Mouse (Mus musculus): ENCODE measurements around the gene Tanc2. TPM values are rescaled to one million over a fixed set of nuclear protein-coding genes. Genes with fewer than 3 reads are reported as not detected.

Gene Tanc2
- polyA plus RNA-seq, 1 experiment from 2014 or later = 37.1 TPM

- Histone ChIP-seq H3K4me2 (ENCODE audit: low read length) (no peak overlapping the region), H3K4me1 (ENCODE audit: control insufficient read depth, insufficient read depth, low read depth, low read length) (no peaks in the 10 kb centered on the region), H3K4me3 (ENCODE audit: low read length) (no peak overlapping the region), H3K9ac (ENCODE audit: low read depth, low read length) (no peak overlapping the region), H3K27ac (ENCODE audit: low read depth, low read length) (no peak overlapping the region), H3K27me3 (replicated peaks; ENCODE audit: control insufficient read depth, insufficient read depth, low read length) (no peaks in the 10 kb centered on the region), H3K36me3 (ENCODE audit: control insufficient read depth, insufficient read depth, low read length) (peaks cover 41% of the 10 kb centered on the region), H3K9me3 (ENCODE audit: control insufficient read depth, low read length) (no peaks in the 10 kb centered on the region)
- 99% methylated on average over 5 of the region's 5 CpGs for WGBS
- ATAC-seq = no peak
Measured at GRCm38 (mm10) chr11:105921275-105921674, 331.5 kb downstream of the Tanc2 start.

GRCm38 (mm10) chr11:105922769-105923663, 333.2 kb downstream of the Tanc2 start:
- Histone ChIP-seq H3K36me3 (ENCODE audit: control insufficient read depth, insufficient read depth, low read length) (peaks cover 36% of the 10 kb centered on the region), H3K27ac (ENCODE audit: low read depth, low read length) (no peak overlapping the region), H3K4me2 (ENCODE audit: low read length) (no peak overlapping the region), H3K4me3 (ENCODE audit: low read length) (no peak overlapping the region), H3K27me3 (replicated peaks; ENCODE audit: control insufficient read depth, insufficient read depth, low read length) (no peaks in the 10 kb centered on the region), H3K9me3 (ENCODE audit: control insufficient read depth, low read length) (no peaks in the 10 kb centered on the region), H3K9ac (ENCODE audit: low read depth, low read length) (no peak overlapping the region), H3K4me1 (ENCODE audit: control insufficient read depth, insufficient read depth, low read depth, low read length) (no peaks in the 10 kb centered on the region)
- WGBS = 80% methylated on average over 20 of the region's 20 CpGs
- no peak for ATAC-seq

- 55% methylated on average over 14 of the region's 14 CpGs for WGBS
- no peak overlapping the region for H3K27ac ChIP-seq (ENCODE audit: low read depth, low read length)
- H3K9ac ChIP-seq (ENCODE audit: low read depth, low read length) = no peak overlapping the region
- H3K27me3 ChIP-seq (replicated peaks; ENCODE audit: control insufficient read depth, insufficient read depth, low read length) = no peaks in the 10 kb centered on the region
- no peaks in the 10 kb centered on the region for H3K4me1 ChIP-seq (ENCODE audit: control insufficient read depth, insufficient read depth, low read depth, low read length)
- H3K36me3 ChIP-seq (ENCODE audit: control insufficient read depth, insufficient read depth, low read length) = peaks cover 15% of the 10 kb centered on the region; the same call in 1 of the 2 replicates
- no peak overlapping the region for H3K4me3 ChIP-seq (ENCODE audit: low read length)
- H3K9me3 ChIP-seq (ENCODE audit: control insufficient read depth, low read length) = no peaks in the 10 kb centered on the region
- no peak overlapping the region for H3K4me2 ChIP-seq (ENCODE audit: low read length)
- peak; percentile 84 for ATAC-seq
Measured at GRCm38 (mm10) chr11:105927065-105928030, 337.6 kb downstream of the Tanc2 start.

- Histone ChIP-seq H3K4me2 (ENCODE audit: low read length) (no peak overlapping the region), H3K9ac (ENCODE audit: low read depth, low read length) (no peak overlapping the region), H3K27ac (ENCODE audit: low read depth, low read length) (no peak overlapping the region), H3K36me3 (ENCODE audit: control insufficient read depth, insufficient read depth, low read length) (peaks cover 7% of the 10 kb centered on the region; the same call in 1 of the 2 replicates), H3K4me3 (ENCODE audit: low read length) (no peak overlapping the region), H3K9me3 (ENCODE audit: control insufficient read depth, low read length) (no peaks in the 10 kb centered on the region), H3K4me1 (ENCODE audit: control insufficient read depth, insufficient read depth, low read depth, low read length) (no peaks in the 10 kb centered on the region), H3K27me3 (replicated peaks; ENCODE audit: control insufficient read depth, insufficient read depth, low read length) (no peaks in the 10 kb centered on the region)
- WGBS = 63% methylated on average over 5 of the region's 5 CpGs
- no peak for ATAC-seq
Measured at GRCm38 (mm10) chr11:105928171-105928570, 338.4 kb downstream of the Tanc2 start.

- Histone ChIP-seq H3K4me3 (ENCODE audit: low read length) (no peak overlapping the region), H3K9me3 (ENCODE audit: control insufficient read depth, low read length) (no peaks in the 10 kb centered on the region), H3K27ac (ENCODE audit: low read depth, low read length) (no peak overlapping the region), H3K27me3 (replicated peaks; ENCODE audit: control insufficient read depth, insufficient read depth, low read length) (no peaks in the 10 kb centered on the region), H3K4me2 (ENCODE audit: low read length) (no peak overlapping the region), H3K4me1 (ENCODE audit: control insufficient read depth, insufficient read depth, low read depth, low read length) (no peaks in the 10 kb centered on the region; the same call in 1 of the 2 replicates), H3K36me3 (ENCODE audit: control insufficient read depth, insufficient read depth, low read length) (0 out of 2 replicates have a peak, but pooled peaks cover 2% of the 10 kb centered on the region), H3K9ac (ENCODE audit: low read depth, low read length) (no peak overlapping the region)
- 76% methylated on average over 3 of the region's 3 CpGs for WGBS
- ATAC-seq = no peak
Measured at GRCm38 (mm10) chr11:105931380-105931779, 341.6 kb downstream of the Tanc2 start.

- Histone ChIP-seq H3K9me3 (ENCODE audit: control insufficient read depth, low read length) (no peaks in the 10 kb centered on the region), H3K27me3 (replicated peaks; ENCODE audit: control insufficient read depth, insufficient read depth, low read length) (no peaks in the 10 kb centered on the region), H3K4me1 (ENCODE audit: control insufficient read depth, insufficient read depth, low read depth, low read length) (no peaks in the 10 kb centered on the region; the same call in 1 of the 2 replicates), H3K36me3 (ENCODE audit: control insufficient read depth, insufficient read depth, low read length) (0 out of 2 replicates have a peak, but pooled peaks cover 2% of the 10 kb centered on the region), H3K27ac (ENCODE audit: low read depth, low read length) (no peak overlapping the region), H3K9ac (ENCODE audit: low read depth, low read length) (no peak overlapping the region), H3K4me3 (ENCODE audit: low read length) (no peak overlapping the region), H3K4me2 (ENCODE audit: low read length) (no peak overlapping the region)
- ATAC-seq = no peak
- 90% methylated on average over 8 of the region's 8 CpGs for WGBS
Measured at GRCm38 (mm10) chr11:105933746-105934145, 344.0 kb downstream of the Tanc2 start.

- Histone ChIP-seq H3K4me2 (ENCODE audit: low read length) (no peak overlapping the region), H3K9ac (ENCODE audit: low read depth, low read length) (no peak overlapping the region), H3K9me3 (ENCODE audit: control insufficient read depth, low read length) (no peaks in the 10 kb centered on the region), H3K4me3 (ENCODE audit: low read length) (no peak overlapping the region), H3K27ac (ENCODE audit: low read depth, low read length) (no peak overlapping the region; the same call in 1 of the 2 replicates), H3K4me1 (ENCODE audit: control insufficient read depth, insufficient read depth, low read depth, low read length) (no peaks in the 10 kb centered on the region; the same call in 1 of the 2 replicates), H3K36me3 (ENCODE audit: control insufficient read depth, insufficient read depth, low read length) (0 out of 2 replicates have a peak, but pooled peaks cover 2% of the 10 kb centered on the region), H3K27me3 (replicated peaks; ENCODE audit: control insufficient read depth, insufficient read depth, low read length) (no peaks in the 10 kb centered on the region)
- 78% methylated on average over 5 of the region's 5 CpGs for WGBS
- no peak for ATAC-seq
Measured at GRCm38 (mm10) chr11:105934303-105934711, 344.5 kb downstream of the Tanc2 start.

- H3K4me3 ChIP-seq (ENCODE audit: low read length) = no peak overlapping the region
- no peak overlapping the region for H3K9ac ChIP-seq (ENCODE audit: low read depth, low read length)
- no peak for ATAC-seq
- no peaks in the 10 kb centered on the region; the same call in 1 of the 2 replicates for H3K4me1 ChIP-seq (ENCODE audit: control insufficient read depth, insufficient read depth, low read depth, low read length)
- H3K9me3 ChIP-seq (ENCODE audit: control insufficient read depth, low read length) = no peaks in the 10 kb centered on the region
- H3K36me3 ChIP-seq (ENCODE audit: control insufficient read depth, insufficient read depth, low read length) = 0 out of 2 replicates have a peak, but pooled peaks cover 2% of the 10 kb centered on the region
- H3K27me3 ChIP-seq (replicated peaks; ENCODE audit: control insufficient read depth, insufficient read depth, low read length) = no peaks in the 10 kb centered on the region
- no peak overlapping the region; the same call in 1 of the 2 replicates for H3K27ac ChIP-seq (ENCODE audit: low read depth, low read length)
- H3K4me2 ChIP-seq (ENCODE audit: low read length) = no peak overlapping the region
- 24% methylated on average over 6 of the region's 6 CpGs for WGBS
Measured at GRCm38 (mm10) chr11:105934816-105935215, 345.0 kb downstream of the Tanc2 start.
